Mouse (Mus musculus) heart, adult 9 months (tissue): ENCODE data around the gene Mpzl1.
A peak's percentile ranks its signal among the peaks of the same experiment; 100 is the strongest.
"Not testable (repeated sequence)": the region's sequence is repeated elsewhere in the genome, so short reads cannot be mapped to it uniquely, and the experiment has no call there.

Experiments used
- DNase-seq, 2 experiments: peaks; one replicate each; pipeline ENCODE4 v3.0.0; 2022; ENCODE audit warnings: low spot score in 2 of 2

Gene Mpzl1

GRCm38 (mm10) chr1:165634151-165634884 is at the start of gene Mpzl1:
Gene Mpzl1 (minus strand): TSS chr1:165634538.
- DNase-seq = peak; percentile 99

GRCm38 (mm10) chr1:165682056-165682853 is 47.9 kb upstream of the Mpzl1 start:
- DNase-seq = peak in 1 of 2 experiments; percentile 69

- DNase-seq = no peak
These were observed 46.9 kb upstream of the Mpzl1 start for GRCm38 (mm10) chr1:165681045-165681794.

- not testable (repeated sequence) for DNase-seq
These were observed 45.7 kb upstream of the Mpzl1 start for GRCm38 (mm10) chr1:165680086-165680485.

- no peak for DNase-seq
These were observed 45.3 kb upstream of the Mpzl1 start for GRCm38 (mm10) chr1:165679618-165679997.

- DNase-seq = no peak
These were observed 44.7 kb upstream of the Mpzl1 start for GRCm38 (mm10) chr1:165678861-165679617.

- no peak for DNase-seq
These were observed 43.2 kb upstream of the Mpzl1 start for GRCm38 (mm10) chr1:165677558-165677957.

- peak in 1 of 2 experiments; percentile 58 for DNase-seq
These were observed 42.7 kb upstream of the Mpzl1 start for GRCm38 (mm10) chr1:165676993-165677392.

- no peak for DNase-seq
These were observed 40.8 kb upstream of the Mpzl1 start for GRCm38 (mm10) chr1:165675167-165675566.

GRCm38 (mm10) chr1:165672355-165672754 is 38.0 kb upstream of the Mpzl1 start:
- no peak for DNase-seq

GRCm38 (mm10) chr1:165670056-165670455 is 35.7 kb upstream of the Mpzl1 start:
- DNase-seq = no peak

GRCm38 (mm10) chr1:165668904-165669303 is 34.6 kb upstream of the Mpzl1 start:
- no peak for DNase-seq

GRCm38 (mm10) chr1:165667380-165667779 is 33.0 kb upstream of the Mpzl1 start:
- DNase-seq = peak; percentile 69 to 77

GRCm38 (mm10) chr1:165666944-165667343 is 32.6 kb upstream of the Mpzl1 start:
- DNase-seq = no peak

- no peak for DNase-seq
These were observed 31.4 kb upstream of the Mpzl1 start for GRCm38 (mm10) chr1:165665758-165666157.

GRCm38 (mm10) chr1:165663277-165663676 is 28.9 kb upstream of the Mpzl1 start:
- DNase-seq = no peak

- peak; percentile 58 to 63 for DNase-seq
These were observed 28.3 kb upstream of the Mpzl1 start for GRCm38 (mm10) chr1:165662426-165663192.

GRCm38 (mm10) chr1:165661725-165662124 is 27.4 kb upstream of the Mpzl1 start:
- no peak for DNase-seq

GRCm38 (mm10) chr1:165661191-165661590 is 26.9 kb upstream of the Mpzl1 start:
- no peak for DNase-seq

- peak in 1 of 2 experiments; percentile 61 for DNase-seq
These were observed 26.4 kb upstream of the Mpzl1 start for GRCm38 (mm10) chr1:165660774-165661173.

- peak in 1 of 2 experiments; percentile 78 for DNase-seq
These were observed 24.3 kb upstream of the Mpzl1 start for GRCm38 (mm10) chr1:165658602-165659001.
